Mouse (Mus musculus) testis, adult 2 months (tissue): ENCODE results near the gene Gm5416. TPM values are rescaled to one million over a fixed set of nuclear protein-coding genes. Genes with fewer than 3 reads are reported as not detected.
"Not testable (repeated sequence)": the region's sequence is repeated elsewhere in the genome, so short reads cannot be mapped to it uniquely, and the experiment has no call there.

Experiments used
- H3K27ac ChIP-seq: fragments of 200-500 bp; 2 replicates; pipeline ENCODE4 v1.5.1; 2012; ENCODE audit warnings: low read depth, low read length; ENCODE audit not compliant: control insufficient read depth, insufficient read depth
- H3K27me3 ChIP-seq: fragments of 200-500 bp; 2 replicates; pipeline ENCODE4 v1.6.1; 2012; ENCODE audit warnings: mild to moderate bottlenecking, low read length, moderate library complexity; ENCODE audit not compliant: control insufficient read depth, insufficient read depth
- H3K36me3 ChIP-seq: fragments of 200-500 bp; 2 replicates; pipeline ENCODE4 v1.6.1; 2012; ENCODE audit warnings: mild to moderate bottlenecking, low read length; ENCODE audit not compliant: control insufficient read depth, insufficient read depth
- H3K4me1 ChIP-seq: fragments of 200-500 bp; 2 replicates; pipeline ENCODE4 v1.6.1; 2012; ENCODE audit warnings: low read length; ENCODE audit not compliant: control insufficient read depth, insufficient read depth
- H3K4me3 ChIP-seq: fragments of 200-500 bp; 2 replicates; pipeline ENCODE4 v1.5.1; 2012; ENCODE audit warnings: low read depth, mild to moderate bottlenecking, low read length, moderate library complexity, mixed read lengths; ENCODE audit not compliant: control insufficient read depth
- CTCF ChIP-seq: fragments of 200-500 bp; IDR thresholded peaks from 2 replicates; pipeline ENCODE4 v1.5.1; 2012; ENCODE audit warnings: low read depth, mild to moderate bottlenecking, inconsistent platforms, low read length, moderate library complexity; ENCODE audit not compliant: control insufficient read depth, insufficient read depth, insufficient replicate concordance
- POLR2A ChIP-seq: fragments of 200-500 bp; IDR thresholded peaks from 2 replicates; pipeline ENCODE4 v1.6.1; 2012; ENCODE audit warnings: low read depth, mild to moderate bottlenecking, inconsistent platforms, low read length, moderate library complexity; ENCODE audit not compliant: control insufficient read depth
- polyA plus RNA-seq: library from polyadenylated mRNA; depleted of rRNA; stranded (reverse); fragments of >200 nt; gene quantifications from 2 replicates; pipeline ENCODE4 v1.2.3, GENCODE M21; 2012; rRNA removed

The Gm5416 gene
- polyA plus RNA-seq, result 2.2 TPM in 1 of 2 replicates, not detected in the other

- Histone ChIP-seq H3K27ac (no peak within 1 kb of the TSS), H3K4me3 (no peak within 1 kb of the TSS), H3K27me3 (no peaks in the 10 kb centered on the region), H3K4me1 (no peaks in the 10 kb centered on the region), H3K36me3 (no peaks in the 10 kb centered on the region)
- TF ChIP-seq CTCF (no peak), POLR2A (no peak)
Observed at GRCm38 (mm10) chr16:36209967-36210453, at the start of gene Gm5416. Gm5416 (plus strand) TSS chr16:36210403.

- not testable (repeated sequence) for H3K27ac ChIP-seq
Observed at GRCm38 (mm10) chr16:36167841-36168240, 42.4 kb upstream of the Gm5416 start.

GRCm38 (mm10) chr16:36176108-36176507, 34.1 kb upstream of the Gm5416 start:
- no peaks in the 10 kb centered on the region for H3K27me3 ChIP-seq
- no peaks in the 10 kb centered on the region for H3K36me3 ChIP-seq
- no peak overlapping the region for H3K4me3 ChIP-seq
- no peaks in the 10 kb centered on the region for H3K4me1 ChIP-seq
- H3K27ac ChIP-seq, result no peak overlapping the region
- TF ChIP-seq POLR2A (no peak), CTCF (no peak)

More at GRCm38 (mm10) chr16:36167841-36168240, 42.4 kb upstream of the Gm5416 start:
- not testable (repeated sequence) for H3K27me3 ChIP-seq, H3K4me3 ChIP-seq, H3K36me3 ChIP-seq, H3K4me1 ChIP-seq

GRCm38 (mm10) chr16:36179910-36180309, 30.3 kb upstream of the Gm5416 start:
- Histone ChIP-seq H3K4me1 (no peaks in the 10 kb centered on the region), H3K27me3 (no peaks in the 10 kb centered on the region), H3K4me3 (no peak overlapping the region), H3K36me3 (no peaks in the 10 kb centered on the region), H3K27ac (no peak overlapping the region)
- TF ChIP-seq POLR2A (no peak), CTCF (no peak)

- H3K4me3 ChIP-seq, H3K36me3 ChIP-seq, H3K27me3 ChIP-seq, H3K27ac ChIP-seq, H3K4me1 ChIP-seq: not testable (repeated sequence)
Observed at GRCm38 (mm10) chr16:36183912-36184311, 26.3 kb upstream of the Gm5416 start, which contains the start of gene Gm5483. Gm5483 (plus strand) TSS chr16:36184212.

GRCm38 (mm10) chr16:36199226-36199625, 11.0 kb upstream of the Gm5416 start:
- H3K4me3 ChIP-seq, result no peak overlapping the region
- no peaks in the 10 kb centered on the region for H3K27me3 ChIP-seq
- TF ChIP-seq POLR2A (no peak), CTCF (no peak)
- H3K4me1 ChIP-seq, result no peaks in the 10 kb centered on the region
- H3K27ac ChIP-seq, result no peak overlapping the region
- H3K36me3 ChIP-seq, result no peaks in the 10 kb centered on the region

- no peak overlapping the region for H3K4me3 ChIP-seq
- no peaks in the 10 kb centered on the region for H3K27me3 ChIP-seq
- H3K36me3 ChIP-seq, result no peaks in the 10 kb centered on the region
- TF ChIP-seq CTCF, result no peak
- no peak for TF ChIP-seq POLR2A
- no peak overlapping the region for H3K27ac ChIP-seq
- no peaks in the 10 kb centered on the region for H3K4me1 ChIP-seq
Observed at GRCm38 (mm10) chr16:36203846-36204245, 6.4 kb upstream of the Gm5416 start.

GRCm38 (mm10) chr16:36205684-36206083, 4.5 kb upstream of the Gm5416 start:
- H3K27ac ChIP-seq, H3K4me1 ChIP-seq, H3K36me3 ChIP-seq, H3K4me3 ChIP-seq, H3K27me3 ChIP-seq: not testable (repeated sequence)

GRCm38 (mm10) chr16:36221168-36221567, 11.0 kb downstream of the Gm5416 start, which contains the start of gene 2010005H15Rik:
2010005H15Rik (plus strand) TSS chr16:36221468.
- not testable (repeated sequence) for H3K27me3 ChIP-seq, H3K36me3 ChIP-seq, H3K4me3 ChIP-seq, H3K27ac ChIP-seq, H3K4me1 ChIP-seq

GRCm38 (mm10) chr16:36260585-36260984, 50.4 kb downstream of the Gm5416 start:
- not testable (repeated sequence) for H3K4me1 ChIP-seq, H3K4me3 ChIP-seq, H3K27ac ChIP-seq, H3K27me3 ChIP-seq, H3K36me3 ChIP-seq
